Mouse (Mus musculus) kidney, adult 2 months (tissue): ENCODE measurements around the gene Ccdc77.

Experiments
- CTCF ChIP-seq: fragments of 200-500 bp; conservative IDR thresholded peaks from 2 replicates; pipeline ENCODE4 v1.5.1; 2011; ENCODE audit warnings: low read depth, mild to moderate bottlenecking, control low read depth, low read length, moderate library complexity, mixed read lengths; ENCODE audit not compliant: insufficient read depth, insufficient read length
- POLR2A ChIP-seq: fragments of 200-500 bp; IDR thresholded peaks from one replicate; pipeline ENCODE4 v1.6.1; 2011; ENCODE audit warnings: low read depth, low read length, control low read depth

DNA sequence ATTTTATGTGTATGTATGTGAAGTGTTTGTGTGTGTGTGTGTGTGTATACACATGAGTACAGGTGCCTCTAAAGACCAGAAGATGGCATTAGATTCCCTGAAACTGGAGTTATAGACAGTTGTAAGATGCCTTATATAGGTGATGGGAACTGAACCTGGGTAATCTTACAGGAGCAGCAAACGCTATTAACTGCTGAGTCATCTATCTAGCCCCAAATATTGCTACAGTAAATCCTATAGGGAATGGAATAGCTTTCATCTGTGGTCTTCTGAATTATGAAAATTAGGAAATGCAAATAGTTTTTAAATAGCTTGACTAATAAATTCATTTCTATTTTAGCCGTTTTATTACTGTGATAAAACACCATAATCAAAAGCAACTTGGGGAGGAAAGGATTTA is 28.6 kb upstream of the Ccdc77 start:
- TF ChIP-seq POLR2A (no peak), CTCF (no peak)
